Mouse (Mus musculus): ENCODE data around the gene Pdzrn4. TPM values are rescaled to one million over a fixed set of nuclear protein-coding genes. Genes with fewer than 3 reads are reported as not detected.

Gene Pdzrn4
- polyA plus RNA-seq, 1 experiment from 2014 or later, result 1.8 TPM

- Histone ChIP-seq H3K4me2 (no peak overlapping the region), H3K9me3 (ENCODE audit: low read depth, low read length) (peaks cover 6% of the 10 kb centered on the region; the same call in 1 of the 2 replicates), H3K4me3 (ENCODE audit: low read depth, low read length) (no peak overlapping the region), H3K36me3 (ENCODE audit: insufficient read depth) (no peaks in the 10 kb centered on the region), H3K27me3 (ENCODE audit: insufficient read depth, low read length) (no peaks in the 10 kb centered on the region; the same call in 1 of the 2 replicates), H3K4me1 (ENCODE audit: insufficient read depth) (peaks cover 5% of the 10 kb centered on the region; the same call in 1 of the 2 replicates), H3K27ac (ENCODE audit: low read depth) (no peak overlapping the region), H3K9ac (no peak overlapping the region)
- WGBS, result 6% methylated on average over 2 of the region's 2 CpGs
- no peak for ATAC-seq (ENCODE audit: insufficient read depth)
- no peak for TF ChIP-seq CTCF (IDR thresholded peaks at IDR 0.05; ENCODE audit: low read depth)
- DNase-seq, result no peak
Measured at GRCm38 (mm10) chr15:92524917-92525316, 128.2 kb downstream of the Pdzrn4 start.

- 59% methylated on average over 9 of the region's 9 CpGs for WGBS
- Histone ChIP-seq H3K4me1 (ENCODE audit: insufficient read depth) (peaks cover 5% of the 10 kb centered on the region; the same call in 1 of the 2 replicates), H3K9me3 (ENCODE audit: low read depth, low read length) (peaks cover 6% of the 10 kb centered on the region; the same call in 1 of the 2 replicates), H3K4me2 (no peak overlapping the region), H3K9ac (no peak overlapping the region), H3K27ac (ENCODE audit: low read depth) (no peak overlapping the region), H3K36me3 (ENCODE audit: insufficient read depth) (no peaks in the 10 kb centered on the region), H3K4me3 (ENCODE audit: low read depth, low read length) (no peak overlapping the region), H3K27me3 (ENCODE audit: insufficient read depth, low read length) (no peaks in the 10 kb centered on the region)
- no peak for TF ChIP-seq CTCF (IDR thresholded peaks at IDR 0.05; ENCODE audit: low read depth)
- no peak for ATAC-seq (ENCODE audit: insufficient read depth)
- DNase-seq, result no peak
Measured at GRCm38 (mm10) chr15:92525416-92525815, 128.7 kb downstream of the Pdzrn4 start.

- no peaks in the 10 kb centered on the region for H3K4me1 ChIP-seq (ENCODE audit: insufficient read depth)
- H3K4me2 ChIP-seq, result no peak overlapping the region
- ATAC-seq (ENCODE audit: insufficient read depth) (no peak), DNase-seq (peak; percentile 56)
- H3K4me3 ChIP-seq (ENCODE audit: low read depth, low read length), result no peak overlapping the region
- no peaks in the 10 kb centered on the region for H3K27me3 ChIP-seq (ENCODE audit: insufficient read depth, low read length)
- peaks cover 6% of the 10 kb centered on the region; the same call in 1 of the 2 replicates for H3K9me3 ChIP-seq (ENCODE audit: low read depth, low read length)
- H3K27ac ChIP-seq (ENCODE audit: low read depth), result no peak overlapping the region
- 71% methylated on average over 4 of the region's 4 CpGs for WGBS
- no peaks in the 10 kb centered on the region for H3K36me3 ChIP-seq (ENCODE audit: insufficient read depth)
- H3K9ac ChIP-seq, result no peak overlapping the region
- peak; percentile 68 for TF ChIP-seq CTCF (IDR thresholded peaks at IDR 0.05; ENCODE audit: low read depth)
Measured at GRCm38 (mm10) chr15:92526731-92527130, 130.1 kb downstream of the Pdzrn4 start.

GRCm38 (mm10) chr15:92543252-92543651 lies 146.6 kb downstream of the Pdzrn4 start:
- ATAC-seq (ENCODE audit: insufficient read depth) (no peak), DNase-seq (no peak)
- no peak overlapping the region for H3K27ac ChIP-seq (ENCODE audit: low read depth)
- no peak for TF ChIP-seq CTCF (IDR thresholded peaks at IDR 0.05; ENCODE audit: low read depth)
- WGBS, result 19% methylated on average over 1 of the region's 1 CpGs
- H3K36me3 ChIP-seq (ENCODE audit: insufficient read depth), result no peaks in the 10 kb centered on the region
- no peaks in the 10 kb centered on the region for H3K4me1 ChIP-seq (ENCODE audit: insufficient read depth)
- no peak overlapping the region for H3K4me2 ChIP-seq
- H3K27me3 ChIP-seq (ENCODE audit: insufficient read depth, low read length), result no peaks in the 10 kb centered on the region
- H3K9ac ChIP-seq, result no peak overlapping the region
- no peak overlapping the region for H3K4me3 ChIP-seq (ENCODE audit: low read depth, low read length)
- H3K9me3 ChIP-seq (ENCODE audit: low read depth, low read length), result no peaks in the 10 kb centered on the region

GRCm38 (mm10) chr15:92547294-92547911 lies 150.7 kb downstream of the Pdzrn4 start:
- Histone ChIP-seq H3K9me3 (ENCODE audit: low read depth, low read length) (no peaks in the 10 kb centered on the region), H3K4me1 (ENCODE audit: insufficient read depth) (no peaks in the 10 kb centered on the region), H3K36me3 (ENCODE audit: insufficient read depth) (no peaks in the 10 kb centered on the region), H3K4me2 (no peak overlapping the region), H3K9ac (no peak overlapping the region), H3K27me3 (ENCODE audit: insufficient read depth, low read length) (no peaks in the 10 kb centered on the region), H3K27ac (ENCODE audit: low read depth) (no peak overlapping the region), H3K4me3 (ENCODE audit: low read depth, low read length) (no peak overlapping the region)
- 69% methylated on average over 9 of the region's 9 CpGs for WGBS
- TF ChIP-seq CTCF (IDR thresholded peaks at IDR 0.05; ENCODE audit: low read depth), result no peak
- DNase-seq (no peak), ATAC-seq (ENCODE audit: insufficient read depth) (no peak)

GRCm38 (mm10) chr15:92555012-92555574 lies 158.4 kb downstream of the Pdzrn4 start:
- Histone ChIP-seq H3K9ac (no peak overlapping the region), H3K4me1 (ENCODE audit: insufficient read depth) (peaks cover 11% of the 10 kb centered on the region; the same call in 1 of the 2 replicates), H3K4me2 (no peak overlapping the region), H3K27me3 (ENCODE audit: insufficient read depth, low read length) (no peaks in the 10 kb centered on the region), H3K4me3 (ENCODE audit: low read depth, low read length) (no peak overlapping the region), H3K36me3 (ENCODE audit: insufficient read depth) (no peaks in the 10 kb centered on the region), H3K9me3 (ENCODE audit: low read depth, low read length) (no peaks in the 10 kb centered on the region), H3K27ac (ENCODE audit: low read depth) (no peak overlapping the region)
- DNase-seq (peak; percentile 43), ATAC-seq (ENCODE audit: insufficient read depth) (peak; percentile 54)
- peak; percentile 12; the same call in 1 of the 2 replicates for TF ChIP-seq CTCF (IDR thresholded peaks at IDR 0.05; ENCODE audit: low read depth)
- 34% methylated on average over 7 of the region's 7 CpGs for WGBS

GRCm38 (mm10) chr15:92555716-92556115 lies 159.0 kb downstream of the Pdzrn4 start:
- no peaks in the 10 kb centered on the region for H3K9me3 ChIP-seq (ENCODE audit: low read depth, low read length)
- peak; percentile 71; the same call in 1 of the 2 replicates for ATAC-seq (ENCODE audit: insufficient read depth)
- no peak overlapping the region for H3K4me2 ChIP-seq
- no peak overlapping the region for H3K9ac ChIP-seq
- no peaks in the 10 kb centered on the region for H3K27me3 ChIP-seq (ENCODE audit: insufficient read depth, low read length)
- H3K36me3 ChIP-seq (ENCODE audit: insufficient read depth), result no peaks in the 10 kb centered on the region
- peaks cover 11% of the 10 kb centered on the region; the same call in 1 of the 2 replicates for H3K4me1 ChIP-seq (ENCODE audit: insufficient read depth)
- no peak for TF ChIP-seq CTCF (IDR thresholded peaks at IDR 0.05; ENCODE audit: low read depth)
- WGBS, result 29% methylated on average over 3 of the region's 3 CpGs
- peak; percentile 66 for DNase-seq
- no peak overlapping the region for H3K4me3 ChIP-seq (ENCODE audit: low read depth, low read length)
- H3K27ac ChIP-seq (ENCODE audit: low read depth), result 0 out of 2 replicates have a peak overlapping the region, but pooled peaks have one; percentile 36
